Mouse (Mus musculus) limb, embryonic 13.5 days (tissue): ENCODE results near the gene Disc1. TPM values are rescaled to one million over a fixed set of nuclear protein-coding genes. Genes with fewer than 3 reads are reported as not detected.

ENCODE experiments used
- ATAC-seq: fragments of 200-750 bp; cut with Nextera tagmentation; 2 replicates; pipeline ENCODE4 v1.8.0; 2017; ENCODE audit warnings: low read depth, moderate number of reproducible peaks, moderate TSS enrichment; ENCODE audit not compliant: low FRiP score
- H3K27ac ChIP-seq: fragments of 300-500 bp; sonication (generic); 2 replicates; pipeline ENCODE4 v1.5.1; 2015; ENCODE audit warnings: inconsistent platforms, mild to moderate bottlenecking, moderate library complexity
- H3K27me3 ChIP-seq: fragments of 300-500 bp; sonication (generic); 2 replicates; pipeline ENCODE4 v1.6.1; 2015; ENCODE audit warnings: mild to moderate bottlenecking, inconsistent platforms
- H3K36me3 ChIP-seq: fragments of 300-500 bp; sonication (generic); 2 replicates; pipeline ENCODE4 v1.6.1; 2015; ENCODE audit warnings: inconsistent platforms, mild to moderate bottlenecking, moderate library complexity
- H3K4me1 ChIP-seq: fragments of 300-500 bp; sonication (generic); 2 replicates; pipeline ENCODE4 v1.6.1; 2015; ENCODE audit warnings: inconsistent platforms
- H3K4me2 ChIP-seq: fragments of 300-500 bp; sonication (generic); replicated peaks from 2 replicates; pipeline ENCODE4 v1.6.1; 2015; ENCODE audit warnings: inconsistent platforms, mild to moderate bottlenecking, moderate library complexity
- H3K4me3 ChIP-seq: fragments of 300-500 bp; sonication (generic); 2 replicates; pipeline ENCODE4 v1.5.1; 2015; ENCODE audit warnings: moderate library complexity, mild to moderate bottlenecking, inconsistent platforms
- H3K9ac ChIP-seq: fragments of 300-500 bp; sonication (generic); 2 replicates; pipeline ENCODE4 v1.6.1; 2015; ENCODE audit warnings: mild to moderate bottlenecking, inconsistent platforms
- H3K9me3 ChIP-seq: fragments of 300-500 bp; sonication (generic); 2 replicates; pipeline ENCODE4 v1.6.1; 2016; ENCODE audit warnings: inconsistent platforms
- WGBS: fragments of 180-500 bp; shearing (Covaris S2); methylation state at CpG from one replicate; pipeline ENCODE4 v1.1.7; 2015; 5-methylcytosine and 5-hydroxymethylcytosine counted together
- polyA plus RNA-seq: library from polyadenylated mRNA; unstranded; fragments of >200 nt; fragmentation: Nextera tagmentation; extraction: Ambion mirVana; gene quantifications from 2 replicates; pipeline ENCODE4 v1.2.1, GENCODE M21; 2015

Gene Disc1
- 2.0 and 2.9 TPM in 2 replicates for polyA plus RNA-seq

GRCm38 (mm10) chr8:125053505-125054435 lies at the start of gene Disc1:
Gene Disc1, plus strand, starts transcription at chr8:125054195.
- 3% methylated on average over 57 of the region's 65 CpGs for WGBS
- H3K27me3 ChIP-seq, result peaks cover 39% of the 10 kb centered on the region
- peak; percentile 49; the same call in 1 of the 2 replicates for ATAC-seq
- H3K36me3 ChIP-seq, result no peaks in the 10 kb centered on the region
- H3K4me3 ChIP-seq, result peak within 1 kb of the TSS; percentile 76
- H3K27ac ChIP-seq, result no peak within 1 kb of the TSS; the same call in 1 of the 2 replicates
- H3K4me1 ChIP-seq, result peaks cover 12% of the 10 kb centered on the region
- H3K4me2 ChIP-seq, result peak within 1 kb of the TSS; percentile 97
- peak within 1 kb of the TSS; percentile 84 for H3K9ac ChIP-seq
- no peaks in the 10 kb centered on the region for H3K9me3 ChIP-seq

GRCm38 (mm10) chr8:125012695-125013627 lies 41.0 kb upstream of the Disc1 start, which contains the start of gene Tsnax:
Gene Tsnax, plus strand, starts transcription at chr8:125012997.
- Histone ChIP-seq H3K36me3 (peaks cover 33% of the 10 kb centered on the region), H3K4me3 (peak within 1 kb of the TSS; percentile 99), H3K4me2 (peak within 1 kb of the TSS; percentile 88), H3K4me1 (0 out of 2 replicates have a peak, but pooled peaks cover 7% of the 10 kb centered on the region), H3K9ac (peak within 1 kb of the TSS; percentile 96), H3K9me3 (0 out of 2 replicates have a peak, but pooled peaks cover 4% of the 10 kb centered on the region), H3K27me3 (no peaks in the 10 kb centered on the region), H3K27ac (peak within 1 kb of the TSS; percentile 66)
- peak; percentile 95 for ATAC-seq
- WGBS, result 4% methylated on average over 71 of the region's 84 CpGs

GRCm38 (mm10) chr8:125024085-125024484 lies 29.9 kb upstream of the Disc1 start:
- no peaks in the 10 kb centered on the region for H3K27me3 ChIP-seq
- no peak overlapping the region for H3K27ac ChIP-seq
- ATAC-seq, result no peak
- 92% methylated on average over 8 of the region's 8 CpGs for WGBS
- H3K9ac ChIP-seq, result no peak overlapping the region
- H3K9me3 ChIP-seq, result no peaks in the 10 kb centered on the region
- H3K4me3 ChIP-seq, result no peak overlapping the region
- H3K36me3 ChIP-seq, result peaks cover 60% of the 10 kb centered on the region
- H3K4me1 ChIP-seq, result 0 out of 2 replicates have a peak, but pooled peaks cover 4% of the 10 kb centered on the region
- H3K4me2 ChIP-seq, result no peak overlapping the region

- WGBS, result 61% methylated on average over 3 of the region's 3 CpGs
- H3K27ac ChIP-seq, result no peak overlapping the region
- ATAC-seq, result no peak
- H3K4me2 ChIP-seq, result no peak overlapping the region
- H3K27me3 ChIP-seq, result no peaks in the 10 kb centered on the region
- no peak overlapping the region for H3K4me3 ChIP-seq
- no peak overlapping the region for H3K9ac ChIP-seq
- H3K36me3 ChIP-seq, result peaks cover 82% of the 10 kb centered on the region
- no peaks in the 10 kb centered on the region for H3K9me3 ChIP-seq
- H3K4me1 ChIP-seq, result 0 out of 2 replicates have a peak, but pooled peaks cover 4% of the 10 kb centered on the region
Observed at GRCm38 (mm10) chr8:125027211-125027610, 26.8 kb upstream of the Disc1 start.

GRCm38 (mm10) chr8:125028841-125029240 lies 25.2 kb upstream of the Disc1 start:
- Histone ChIP-seq H3K4me2 (no peak overlapping the region), H3K4me1 (0 out of 2 replicates have a peak, but pooled peaks cover 4% of the 10 kb centered on the region), H3K36me3 (peaks cover 94% of the 10 kb centered on the region), H3K9me3 (no peaks in the 10 kb centered on the region), H3K4me3 (no peak overlapping the region), H3K9ac (no peak overlapping the region), H3K27ac (no peak overlapping the region), H3K27me3 (no peaks in the 10 kb centered on the region)
- ATAC-seq, result no peak
- WGBS, result 88% methylated on average over 5 of the region's 5 CpGs

GRCm38 (mm10) chr8:125031276-125031675 lies 22.7 kb upstream of the Disc1 start:
- 0 out of 2 replicates have a peak, but pooled peaks cover 4% of the 10 kb centered on the region for H3K4me1 ChIP-seq
- no peak overlapping the region for H3K4me3 ChIP-seq
- ATAC-seq, result no peak
- H3K4me2 ChIP-seq, result no peak overlapping the region
- 81% methylated on average over 5 of the region's 5 CpGs for WGBS
- H3K9me3 ChIP-seq, result no peaks in the 10 kb centered on the region
- H3K27ac ChIP-seq, result no peak overlapping the region
- no peak overlapping the region for H3K9ac ChIP-seq
- H3K27me3 ChIP-seq, result no peaks in the 10 kb centered on the region
- peaks cover 91% of the 10 kb centered on the region for H3K36me3 ChIP-seq

- no peak overlapping the region for H3K27ac ChIP-seq
- H3K4me1 ChIP-seq, result no peaks in the 10 kb centered on the region
- H3K4me3 ChIP-seq, result no peak overlapping the region
- H3K27me3 ChIP-seq, result no peaks in the 10 kb centered on the region
- peaks cover 89% of the 10 kb centered on the region for H3K36me3 ChIP-seq
- ATAC-seq, result peak; percentile 24; the same call in 1 of the 2 replicates
- WGBS, result 53% methylated on average over 8 of the region's 8 CpGs
- no peak overlapping the region for H3K4me2 ChIP-seq
- no peak overlapping the region for H3K9ac ChIP-seq
- H3K9me3 ChIP-seq, result 0 out of 2 replicates have a peak, but pooled peaks cover under 1% of the 10 kb centered on the region
Observed at GRCm38 (mm10) chr8:125034669-125035068, 19.3 kb upstream of the Disc1 start.

GRCm38 (mm10) chr8:125037081-125037480 lies 16.9 kb upstream of the Disc1 start:
- no peak overlapping the region for H3K9ac ChIP-seq
- no peak overlapping the region for H3K4me3 ChIP-seq
- no peak overlapping the region for H3K27ac ChIP-seq
- H3K27me3 ChIP-seq, result no peaks in the 10 kb centered on the region
- 0 out of 2 replicates have a peak, but pooled peaks cover 5% of the 10 kb centered on the region for H3K9me3 ChIP-seq
- H3K4me1 ChIP-seq, result peaks cover 12% of the 10 kb centered on the region; the same call in 1 of the 2 replicates
- no peak overlapping the region for H3K4me2 ChIP-seq
- no peak for ATAC-seq
- H3K36me3 ChIP-seq, result peaks cover 77% of the 10 kb centered on the region
- 58% methylated on average over 7 of the region's 7 CpGs for WGBS

- Histone ChIP-seq H3K9ac (no peak overlapping the region), H3K27ac (no peak overlapping the region), H3K4me1 (peaks cover 18% of the 10 kb centered on the region), H3K4me3 (no peak overlapping the region), H3K36me3 (peaks cover 62% of the 10 kb centered on the region), H3K27me3 (no peaks in the 10 kb centered on the region), H3K4me2 (no peak overlapping the region), H3K9me3 (0 out of 2 replicates have a peak, but pooled peaks cover 5% of the 10 kb centered on the region)
- no peak for ATAC-seq
- WGBS, result 76% methylated on average over 15 of the region's 15 CpGs
Observed at GRCm38 (mm10) chr8:125038731-125039130, 15.3 kb upstream of the Disc1 start.

- H3K4me3 ChIP-seq, result no peak overlapping the region
- 37% methylated on average over 15 of the region's 15 CpGs for WGBS
- no peak overlapping the region for H3K4me2 ChIP-seq
- peaks cover 47% of the 10 kb centered on the region for H3K36me3 ChIP-seq
- H3K9ac ChIP-seq, result no peak overlapping the region
- 0 out of 2 replicates have a peak, but pooled peaks cover 5% of the 10 kb centered on the region for H3K9me3 ChIP-seq
- no peaks in the 10 kb centered on the region for H3K27me3 ChIP-seq
- H3K27ac ChIP-seq, result no peak overlapping the region
- no peak for ATAC-seq
- peaks cover 20% of the 10 kb centered on the region for H3K4me1 ChIP-seq
Observed at GRCm38 (mm10) chr8:125040587-125041375, 13.2 kb upstream of the Disc1 start.

- Histone ChIP-seq H3K27me3 (no peaks in the 10 kb centered on the region), H3K9me3 (0 out of 2 replicates have a peak, but pooled peaks cover 5% of the 10 kb centered on the region), H3K4me1 (peaks cover 20% of the 10 kb centered on the region), H3K36me3 (peaks cover 42% of the 10 kb centered on the region), H3K4me2 (no peak overlapping the region), H3K27ac (peak overlapping the region; percentile 22; the same call in 1 of the 2 replicates), H3K4me3 (no peak overlapping the region), H3K9ac (no peak overlapping the region)
- ATAC-seq, result no peak
- WGBS, result 21% methylated on average over 2 of the region's 2 CpGs
Observed at GRCm38 (mm10) chr8:125041496-125041895, 12.5 kb upstream of the Disc1 start.
